Mouse (Mus musculus): ENCODE data around the gene Plekha6.

DNA sequence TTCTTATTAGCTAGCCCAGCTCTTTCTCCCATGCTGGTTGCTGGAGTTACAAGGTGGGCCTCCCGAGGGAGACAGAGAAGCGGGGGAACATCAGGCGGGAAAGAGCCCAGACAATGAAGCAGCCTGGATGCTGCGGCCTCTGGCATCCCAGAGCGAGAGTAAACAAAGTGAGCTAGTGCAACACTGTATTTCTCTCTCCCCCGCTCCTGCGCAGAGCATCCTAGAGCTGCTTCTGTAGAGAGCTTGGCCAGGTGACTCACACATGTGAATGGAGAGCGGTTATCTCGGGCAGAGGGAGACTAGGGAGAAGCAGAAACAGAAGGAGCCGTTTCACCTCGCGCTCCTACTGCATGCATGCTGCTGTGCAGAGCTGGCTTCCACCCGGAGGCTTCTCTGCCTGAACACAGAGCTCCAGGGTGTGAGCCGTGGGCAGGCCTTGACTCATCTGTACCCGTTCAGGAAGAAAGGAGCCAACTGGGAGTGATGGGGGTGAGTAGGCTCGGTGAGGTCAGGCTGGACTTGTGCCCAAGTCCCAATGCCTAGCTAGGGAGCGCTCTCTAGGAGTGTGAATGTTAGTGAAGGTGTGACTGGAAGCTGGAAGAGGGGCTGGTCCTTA, 46.0 kb downstream of the Plekha6 start:
- TF ChIP-seq CTCF (IDR thresholded peaks at IDR 0.05; ENCODE audit: low read depth, low read length) (no peak), POLR2AphosphoS5 (IDR thresholded peaks at IDR 0.05; ENCODE audit: insufficient replicate concordance, low read depth, low read length) (no peak), GATA1 (IDR thresholded peaks at IDR 0.05; ENCODE audit: borderline replicate concordance, low read length) (no peak), GATA2 (IDR thresholded peaks at IDR 0.05; ENCODE audit: borderline replicate concordance, low read depth, low read length) (no peak), TAL1 (conservative IDR thresholded peaks at IDR 0.05; ENCODE audit: low read depth, low read length) (no peak)

Measured in G1E (cell line).